Mouse (Mus musculus) heart, embryonic 11.5 days (tissue): ENCODE data around the gene Olfr1201. TPM values are rescaled to one million over a fixed set of nuclear protein-coding genes. Genes with fewer than 3 reads are reported as not detected.

ENCODE experiments used
- polyA plus RNA-seq: library from polyadenylated mRNA; unstranded; fragments of >200 nt; fragmentation: Nextera tagmentation; extraction: Ambion mirVana; gene quantifications from 2 replicates; pipeline ENCODE4 v1.2.1, GENCODE M21; 2014

Gene Olfr1201
- polyA plus RNA-seq, 1 experiment from 2014 or later, result not detected

Other genes with a start within 250 kb of the Olfr1201 start
- not detected in 2 replicates for gene Olfr1188, start 236.1 kb upstream of the Olfr1201 start, polyA plus RNA-seq
- not detected in 2 replicates for gene Olfr1189, start 206.6 kb upstream of the Olfr1201 start, polyA plus RNA-seq
- not detected in 2 replicates for gene Olfr1191-ps1, start 152.5 kb upstream of the Olfr1201 start, polyA plus RNA-seq
- gene Olfr1192-ps1, start 144.5 kb upstream of the Olfr1201 start, polyA plus RNA-seq, result not detected in 2 replicates
- gene Olfr1193, start 117.4 kb upstream of the Olfr1201 start, polyA plus RNA-seq, result not detected in 2 replicates
- not detected in 2 replicates for gene Olfr1195, start 103.8 kb upstream of the Olfr1201 start, polyA plus RNA-seq
- gene Olfr1196, start 88.4 kb upstream of the Olfr1201 start, polyA plus RNA-seq, result not detected in 2 replicates
- not detected in 2 replicates for gene Olfr1197, start 60.7 kb upstream of the Olfr1201 start, polyA plus RNA-seq
- gene Olfr1198, start 41.7 kb upstream of the Olfr1201 start, polyA plus RNA-seq, result not detected in 2 replicates
- not detected in 2 replicates for gene Olfr1199, start 32.6 kb upstream of the Olfr1201 start, polyA plus RNA-seq
- not detected in 2 replicates for gene Olfr1200, start 22.5 kb upstream of the Olfr1201 start, polyA plus RNA-seq
- gene Olfr1202, start 21.5 kb downstream of the Olfr1201 start, polyA plus RNA-seq, result not detected in 2 replicates
- gene Olfr1205, start 36.7 kb downstream of the Olfr1201 start, polyA plus RNA-seq, result not detected in 2 replicates
- gene Olfr1204, start 56.3 kb downstream of the Olfr1201 start, polyA plus RNA-seq, result not detected in 2 replicates
- not detected in 2 replicates for gene Olfr1206, start 70.2 kb downstream of the Olfr1201 start, polyA plus RNA-seq
- gene Olfr1208, start 109.3 kb downstream of the Olfr1201 start, polyA plus RNA-seq, result not detected in 2 replicates
- not detected in 2 replicates for gene Olfr1209, start 122.1 kb downstream of the Olfr1201 start, polyA plus RNA-seq
- not detected in 2 replicates for gene Olfr1211, start 145.1 kb downstream of the Olfr1201 start, polyA plus RNA-seq
- not detected in 2 replicates for gene Olfr1212, start 160.9 kb downstream of the Olfr1201 start, polyA plus RNA-seq
- gene Gm13762, start 187.2 kb downstream of the Olfr1201 start, polyA plus RNA-seq, result not detected in 2 replicates
- gene Olfr1214, start 199.6 kb downstream of the Olfr1201 start, polyA plus RNA-seq, result not detected in 2 replicates
- not detected in 2 replicates for gene Olfr1215, start 213.9 kb downstream of the Olfr1201 start, polyA plus RNA-seq
- gene Olfr1216, start 225.3 kb downstream of the Olfr1201 start, polyA plus RNA-seq, result not detected in 2 replicates
- gene Olfr1217, start 239.0 kb downstream of the Olfr1201 start, polyA plus RNA-seq, result not detected in 2 replicates